Mouse (Mus musculus): ENCODE results near the gene Rnf113a2.

The Rnf113a2 gene

DNA sequence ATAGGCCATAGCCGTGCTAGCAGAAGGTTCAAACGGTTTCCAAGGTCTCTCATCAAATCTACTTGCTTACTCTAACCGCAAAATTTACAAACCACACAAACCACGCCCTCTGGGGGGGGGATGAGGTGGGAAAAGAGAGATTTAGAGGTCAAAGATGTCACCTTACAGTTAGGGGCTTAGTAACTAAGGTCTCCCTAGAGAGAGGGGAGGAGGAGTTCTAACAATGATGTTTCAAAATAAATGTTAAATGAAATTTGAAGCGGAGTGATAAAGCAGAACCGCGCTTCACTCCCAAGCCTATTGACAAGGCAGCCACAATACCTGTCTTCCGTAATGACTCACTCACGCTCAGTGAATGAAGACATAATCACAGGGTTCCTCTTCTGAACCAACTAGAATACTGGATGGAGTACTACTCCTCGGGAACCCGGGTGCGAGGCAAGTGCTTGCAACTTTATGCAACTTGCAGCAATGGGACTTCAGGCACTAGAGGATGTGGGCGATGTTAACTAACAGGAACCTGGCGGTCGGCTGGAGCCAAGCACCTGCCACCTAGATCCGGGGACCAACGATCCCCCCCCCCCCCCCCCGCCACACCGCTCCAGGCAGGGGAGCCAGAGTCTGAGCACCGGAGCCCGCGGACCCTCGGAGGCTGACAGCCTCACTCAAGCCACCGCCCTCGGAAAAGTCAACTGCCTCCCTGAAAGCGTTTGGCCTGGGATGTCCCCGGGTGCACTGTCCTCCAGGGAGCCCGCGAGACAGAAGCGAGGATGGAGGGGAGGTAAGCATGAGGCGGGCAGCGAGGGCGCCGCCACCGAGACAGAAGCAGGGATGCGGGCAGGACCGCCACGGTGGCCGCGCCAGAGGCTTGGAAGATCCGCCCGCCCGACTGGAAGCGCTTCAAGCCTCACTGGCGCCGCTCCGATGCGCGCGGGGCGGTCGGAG lies 8.8 kb upstream of the Rnf113a2 start:
- DNase-seq (ENCODE audit: low read depth, low spot score): no peak

DNA sequence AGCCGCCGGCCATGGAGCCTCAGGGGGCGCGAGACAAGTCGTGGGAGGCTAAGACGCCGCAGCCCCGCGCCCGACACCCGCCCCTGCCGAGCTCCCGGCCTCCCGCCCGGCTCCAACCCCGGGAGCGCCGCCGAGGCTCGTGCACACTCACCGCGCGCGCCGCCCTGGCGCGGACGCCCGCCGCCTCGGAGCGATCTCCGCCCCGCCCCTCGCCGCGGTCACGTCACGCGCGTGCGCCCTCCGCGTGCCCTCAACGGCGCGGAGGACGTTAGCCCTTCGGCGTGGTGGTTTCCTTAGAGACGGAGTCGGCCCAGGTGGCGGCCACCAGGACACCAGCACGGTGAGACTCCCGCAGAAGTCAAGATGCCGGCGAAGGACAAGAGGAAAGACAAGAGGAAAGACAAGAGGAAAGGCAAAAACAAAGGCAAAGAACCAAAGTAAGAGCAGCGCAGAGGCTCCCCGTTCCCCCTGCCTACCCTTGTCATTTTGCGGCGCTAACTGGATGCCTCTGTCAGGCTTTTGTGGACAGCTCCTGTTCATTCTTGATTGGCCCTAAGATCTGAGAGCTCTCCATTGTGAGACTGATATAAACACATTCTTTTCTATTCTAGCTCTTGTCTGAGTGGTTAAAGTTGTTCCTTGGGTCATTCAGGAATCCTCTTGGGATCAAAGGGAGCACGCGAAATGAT lies 8.0 kb upstream of the Rnf113a2 start, which contains the start of the genes Entpd5 and Bbof1:
Gene Entpd5, minus strand, starts transcription at position 211 of the 689 bp plus-strand sequence.
Gene Bbof1, plus strand, starts transcription at position 253 of the 689 bp plus-strand sequence.
- peak; percentile 78 for DNase-seq (ENCODE audit: low read depth, low spot score)

DNA sequence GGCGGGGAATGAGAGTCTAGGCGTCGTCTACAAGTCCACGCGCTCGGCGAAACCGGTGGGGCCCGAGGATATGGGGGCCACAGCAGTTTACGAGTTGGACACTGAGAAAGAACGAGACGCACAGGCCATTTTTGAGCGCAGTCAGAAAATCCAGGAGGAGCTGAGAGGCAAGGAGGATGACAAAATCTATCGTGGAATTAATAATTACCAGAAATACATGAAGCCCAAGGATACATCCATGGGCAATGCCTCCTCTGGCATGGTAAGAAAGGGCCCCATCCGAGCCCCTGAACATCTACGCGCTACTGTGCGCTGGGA lies 568 bp downstream of the Rnf113a2 start:
- no peak for DNase-seq (ENCODE audit: low read depth, low spot score)

DNA sequence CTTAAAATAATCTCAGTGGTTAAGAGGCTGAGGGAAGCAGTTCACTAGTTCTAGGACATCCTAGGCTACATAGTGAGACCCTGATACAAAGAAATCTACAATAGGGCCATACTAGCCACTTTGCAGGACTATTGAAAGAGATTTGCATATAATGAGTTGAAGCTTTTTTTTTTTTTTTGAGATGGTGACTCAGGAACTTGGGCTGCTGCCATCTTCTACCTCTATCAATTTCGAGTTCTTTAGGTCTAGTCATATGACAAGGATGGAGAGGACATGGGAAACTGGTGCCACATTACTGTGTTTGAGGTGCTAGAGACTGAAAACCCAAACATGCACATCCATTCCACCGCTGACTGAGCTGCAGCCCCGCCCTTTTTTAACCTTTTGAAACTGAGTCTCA lies 7.0 kb downstream of the Rnf113a2 start:
- no peak for DNase-seq (ENCODE audit: low read depth, low spot score)

DNA sequence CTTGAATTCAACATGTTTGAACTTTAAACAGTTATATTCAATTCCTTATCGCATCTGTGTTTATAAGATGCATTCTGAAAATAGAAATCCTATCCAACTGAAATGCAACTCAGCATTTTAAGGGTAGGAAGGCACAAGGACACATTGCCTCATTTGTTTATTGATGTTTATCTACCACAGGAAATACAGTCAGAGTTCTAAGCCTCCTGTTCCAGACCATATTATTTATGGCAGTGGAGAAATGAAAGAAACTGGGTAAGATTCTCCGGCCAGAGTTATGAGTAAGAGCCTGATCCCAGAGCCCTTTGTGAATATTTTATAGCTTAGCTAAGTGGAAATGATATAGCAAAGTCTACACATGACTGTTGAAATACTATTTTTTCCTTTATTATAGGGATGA lies 12.8 kb downstream of the Rnf113a2 start:
- DNase-seq (ENCODE audit: low read depth, low spot score): no peak

DNA sequence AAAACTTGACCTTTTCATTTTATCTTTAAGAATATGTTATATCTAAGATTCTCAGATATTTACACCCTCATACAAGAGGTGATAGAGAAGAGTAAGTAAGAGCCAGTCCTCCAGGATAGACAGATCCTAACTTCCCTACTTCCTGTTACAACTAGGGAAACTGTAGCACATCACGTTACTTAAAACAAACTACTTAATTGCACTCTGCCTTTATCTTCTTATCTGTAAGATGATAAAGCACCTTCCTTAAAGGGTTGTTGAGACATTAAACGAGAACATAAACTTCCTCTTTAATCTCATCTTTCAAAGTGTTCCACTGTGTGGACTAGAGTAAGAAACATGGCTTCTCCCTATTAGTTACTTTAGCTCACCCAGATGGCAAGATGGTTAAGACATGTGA lies 21.7 kb downstream of the Rnf113a2 start:
- DNase-seq (ENCODE audit: low read depth, low spot score): no peak

DNA sequence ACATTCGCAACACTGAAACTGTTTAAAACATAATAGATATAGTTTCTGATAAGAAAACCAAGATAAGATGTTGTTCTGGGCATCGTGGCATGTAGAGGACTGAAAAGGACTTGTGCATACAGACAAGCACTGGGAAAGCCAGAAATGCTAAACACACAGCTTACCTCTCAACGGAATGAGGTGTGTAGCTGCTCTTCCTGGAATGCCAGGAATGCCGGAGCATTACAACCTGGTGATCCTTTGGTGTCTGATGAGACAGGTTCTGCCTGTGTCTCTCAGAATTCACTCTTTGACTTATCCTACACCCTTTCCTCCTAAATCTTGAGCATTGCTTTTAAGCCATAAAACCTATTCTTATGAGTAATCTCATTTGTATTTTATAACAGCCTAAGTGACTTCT lies 25.5 kb downstream of the Rnf113a2 start:
- DNase-seq (ENCODE audit: low read depth, low spot score): no peak

DNA sequence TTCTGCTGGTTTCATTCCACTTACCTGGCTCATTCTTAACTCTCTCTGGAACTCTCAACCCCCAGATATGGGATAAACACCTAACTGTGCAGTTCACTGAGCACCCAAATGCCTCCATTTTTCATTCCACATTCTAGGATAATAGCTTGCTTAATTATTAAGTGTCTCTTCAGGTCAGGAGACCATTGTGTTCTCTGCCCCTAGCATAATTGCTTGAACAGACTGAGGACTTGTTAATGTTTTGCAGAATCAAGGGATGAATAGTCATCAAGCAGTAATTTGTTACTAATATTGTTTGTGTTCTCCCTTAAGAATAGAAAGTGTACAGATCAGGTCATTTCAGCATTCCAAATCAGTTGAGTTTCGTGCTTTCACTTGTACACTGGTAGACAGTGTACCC lies 30.4 kb downstream of the Rnf113a2 start:
- no peak for DNase-seq (ENCODE audit: low read depth, low spot score)

DNA sequence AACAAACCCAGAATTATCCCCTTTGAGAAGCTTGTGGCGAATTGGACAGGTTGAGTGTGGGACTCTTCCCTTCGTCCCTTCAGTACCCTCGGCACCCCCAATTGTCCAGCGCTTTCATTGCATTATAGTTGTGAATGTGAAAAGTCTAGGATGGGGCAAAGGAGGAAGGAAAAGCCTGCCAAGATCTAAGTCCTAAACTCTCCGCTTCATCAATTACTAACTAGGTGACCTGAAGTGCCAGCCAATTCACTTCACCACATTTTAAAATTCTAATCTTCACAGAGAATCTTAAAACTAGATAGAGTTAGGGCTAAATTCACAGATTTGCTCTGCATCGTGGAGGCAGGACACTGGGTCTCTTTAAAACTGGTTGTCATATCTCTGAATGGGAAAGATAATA lies 31.2 kb downstream of the Rnf113a2 start:
- DNase-seq (ENCODE audit: low read depth, low spot score): no peak

DNA sequence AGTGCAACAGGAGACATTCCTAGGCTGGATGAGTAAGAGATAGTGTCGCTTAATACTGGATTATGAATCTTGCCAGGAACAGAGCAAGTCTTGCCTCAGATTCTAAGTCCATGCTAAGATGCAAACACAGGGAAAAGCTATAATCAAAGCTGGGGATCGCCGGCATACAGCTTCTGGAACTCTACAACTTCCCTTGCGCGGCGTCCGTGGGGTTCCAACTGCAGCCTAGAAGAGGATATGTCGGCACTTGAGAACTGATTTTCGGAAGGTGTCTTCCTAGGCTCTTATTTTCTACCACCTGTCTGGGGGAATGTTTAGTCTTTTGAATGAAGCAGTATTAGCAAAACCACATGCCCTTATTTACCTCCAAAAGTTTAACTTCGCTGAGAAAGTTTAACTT lies 32.9 kb downstream of the Rnf113a2 start:
- DNase-seq (ENCODE audit: low read depth, low spot score): no peak

DNA sequence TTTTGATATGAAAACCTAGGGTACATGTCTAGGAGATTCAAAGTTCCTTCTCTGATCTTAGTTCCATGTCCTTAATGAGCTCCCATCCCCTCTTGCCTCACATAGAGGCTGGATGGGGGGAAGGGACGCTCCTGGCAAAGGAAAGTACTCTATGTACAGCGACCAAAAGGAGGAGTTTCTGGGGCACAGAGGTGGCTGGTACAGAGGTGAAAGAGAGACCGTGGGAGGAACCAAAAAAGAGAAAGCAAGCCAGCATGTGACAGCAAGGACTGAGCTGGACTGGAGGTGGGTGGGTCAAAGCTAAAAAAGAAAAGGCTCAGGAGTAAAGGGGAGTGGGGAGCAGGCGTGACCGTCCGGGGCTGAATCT lies 33.3 kb downstream of the Rnf113a2 start:
- DNase-seq (ENCODE audit: low read depth, low spot score): no peak

DNA sequence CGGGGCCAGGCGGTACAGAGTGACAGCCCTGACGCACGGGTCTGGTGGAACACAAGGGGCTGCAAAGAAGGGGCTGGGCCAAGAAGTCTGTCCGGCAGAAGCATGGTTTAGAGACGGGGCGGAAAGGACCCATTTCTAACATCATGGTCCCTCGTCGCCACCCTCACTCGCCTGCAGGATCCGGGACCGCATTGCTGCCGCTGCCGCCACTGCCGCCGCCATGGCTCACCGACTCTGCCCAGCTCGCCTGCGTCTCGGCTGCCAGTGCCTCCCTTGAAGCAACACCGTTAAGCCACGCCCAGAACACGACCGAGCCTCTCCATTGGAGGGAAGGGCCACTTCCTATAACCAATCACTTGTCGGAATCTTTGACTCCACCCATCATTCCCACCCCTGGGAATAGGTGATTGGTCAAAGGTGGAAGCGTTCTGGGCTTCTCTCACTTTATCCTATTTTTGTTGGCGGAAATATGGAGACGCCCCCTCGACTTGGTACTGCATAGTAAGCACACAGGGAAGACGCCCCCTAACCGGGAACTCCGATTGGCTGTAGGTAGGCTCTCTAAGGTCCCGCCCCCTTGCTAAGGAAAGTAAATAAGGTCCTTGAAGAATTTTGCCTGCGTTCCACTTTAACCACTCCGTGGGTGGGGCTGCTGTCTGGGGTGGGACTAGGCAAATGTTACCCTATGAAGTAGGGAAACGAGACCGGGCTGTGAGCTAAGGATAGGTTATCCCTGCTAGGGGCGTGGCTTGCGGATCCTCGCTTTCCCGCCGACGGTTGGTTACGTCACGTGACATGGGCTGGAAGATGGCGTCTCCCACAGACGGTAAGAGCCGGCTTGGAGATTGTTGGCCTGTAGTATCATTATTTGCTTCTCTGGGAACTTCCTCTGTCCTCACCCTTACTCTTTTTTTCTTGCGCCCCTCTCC lies 34.0 kb downstream of the Rnf113a2 start, which contains the start of the genes Aldh6a1 and Lin52:
Gene Aldh6a1, minus strand, starts transcription at position 287 of the 929 bp plus-strand sequence.
Gene Lin52, plus strand, starts transcription at position 705 of the 929 bp plus-strand sequence.
- peak; percentile 94 for DNase-seq (ENCODE audit: low read depth, low spot score)

DNA sequence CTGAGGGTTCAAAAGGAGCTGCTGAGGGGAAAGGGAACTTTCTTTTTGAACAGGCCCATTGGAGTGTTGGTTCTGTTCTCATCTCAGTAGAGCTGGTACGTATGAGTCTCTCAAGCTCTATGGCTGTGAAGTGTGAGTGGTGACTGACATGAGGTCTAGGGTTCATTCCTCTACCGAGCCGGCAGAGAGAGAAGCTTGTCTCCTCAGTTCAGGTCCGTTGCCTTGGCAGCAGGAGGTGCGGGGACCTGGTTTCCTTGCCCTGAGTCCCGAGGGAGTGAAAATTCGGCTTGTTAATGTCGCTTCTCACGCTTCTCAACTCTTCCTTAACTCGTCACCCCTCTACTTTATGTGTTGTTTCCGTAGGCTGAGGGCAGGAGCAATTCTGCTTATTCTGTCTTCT lies 34.8 kb downstream of the Rnf113a2 start:
- DNase-seq (ENCODE audit: low read depth, low spot score): no peak

DNA sequence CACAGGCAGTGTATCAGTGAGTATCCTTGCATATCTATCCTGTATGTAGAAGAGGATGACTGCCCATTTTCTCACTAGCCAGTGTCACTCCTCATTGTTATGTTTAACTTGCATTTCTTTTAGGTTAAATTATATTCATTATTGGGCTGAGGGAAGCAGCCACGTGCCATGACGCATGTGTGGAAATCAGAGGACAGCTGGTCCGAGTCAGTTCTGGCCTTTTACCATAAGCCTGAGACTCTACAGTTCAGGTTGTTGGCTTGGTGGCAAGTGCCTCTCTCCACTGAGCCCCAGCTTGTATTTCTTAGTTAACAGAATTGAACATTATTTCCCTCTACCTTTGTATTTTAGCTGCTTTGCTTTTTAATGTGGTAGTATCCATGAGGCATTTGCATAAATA lies 39.9 kb downstream of the Rnf113a2 start:
- DNase-seq (ENCODE audit: low read depth, low spot score): no peak

DNA sequence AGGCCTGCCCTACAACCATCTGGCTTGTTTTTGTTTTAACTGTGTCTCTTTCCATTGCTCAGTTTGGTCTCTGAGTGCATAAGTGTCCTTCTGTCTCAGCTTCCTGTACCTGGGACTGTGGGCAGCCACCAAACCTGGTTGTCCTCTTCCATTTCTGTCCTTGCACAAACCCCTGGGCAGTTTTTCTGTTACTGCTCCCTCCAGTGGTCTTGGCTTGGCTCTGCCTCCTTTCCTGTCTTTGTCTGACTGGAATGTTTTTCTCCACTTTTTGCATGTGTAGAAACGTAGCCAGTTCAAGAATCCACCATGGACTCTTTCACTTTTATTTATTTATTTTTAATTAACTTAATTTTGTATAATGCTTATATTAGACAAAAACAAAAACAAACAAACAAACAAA lies 42.8 kb downstream of the Rnf113a2 start:
- DNase-seq (ENCODE audit: low read depth, low spot score): no peak

DNA sequence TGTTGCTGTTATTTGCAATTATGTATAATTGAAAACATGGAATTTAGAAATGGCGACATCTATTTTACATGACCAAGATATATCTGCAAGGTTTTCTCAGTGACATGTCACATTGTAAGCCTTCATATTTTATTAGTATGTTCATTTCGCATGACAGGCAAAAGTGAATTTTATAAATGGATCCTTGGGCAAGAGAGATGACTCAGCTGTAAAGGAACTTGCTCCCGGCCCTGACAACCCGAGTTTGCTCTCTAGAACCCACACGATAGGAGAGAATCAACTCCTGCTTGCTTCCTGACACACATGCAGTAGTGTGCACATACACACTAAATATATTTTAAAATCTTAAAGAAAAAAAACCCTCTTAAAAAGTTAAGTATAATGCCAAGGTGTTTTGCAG lies 44.4 kb downstream of the Rnf113a2 start:
- no peak for DNase-seq (ENCODE audit: low read depth, low spot score)

DNA sequence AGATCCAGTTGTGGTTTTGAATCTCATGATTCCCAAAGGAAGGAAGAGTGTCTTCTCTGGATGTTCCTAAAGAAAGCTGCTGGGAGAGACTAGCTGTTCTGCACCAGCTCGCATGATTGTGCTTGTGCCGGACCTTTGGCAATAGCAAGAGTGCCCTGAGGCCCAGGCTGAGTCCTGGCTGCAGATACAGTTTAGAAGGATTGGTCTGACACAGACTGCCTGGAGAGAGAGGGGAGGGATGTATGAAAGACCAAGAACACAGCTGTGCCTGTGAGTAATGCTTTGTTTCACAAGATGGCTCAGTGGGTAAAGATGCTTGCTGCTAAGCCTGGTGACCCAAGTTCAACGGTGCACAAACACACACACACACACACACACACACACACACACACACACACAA lies 45.9 kb downstream of the Rnf113a2 start:
- no peak for DNase-seq (ENCODE audit: low read depth, low spot score)
